Mouse (Mus musculus) heart, postnatal 0 days (tissue): ENCODE results near the gene Gm13119.

Source experiments
- CTCF ChIP-seq: IDR thresholded peaks from 2 replicates; pipeline ENCODE4 v1.5.1; 2016; ENCODE audit warnings: antibody characterized with exemption, control low read depth, low read depth
- EP300 ChIP-seq: IDR thresholded peaks from 2 replicates; pipeline ENCODE4 v1.6.1; 2016; ENCODE audit warnings: antibody characterized with exemption, low read depth

GRCm38 (mm10) chr4:144396316-144396715 is 38.6 kb downstream of the Gm13119 start:
- TF ChIP-seq EP300 (no peak), CTCF (no peak)
